Mouse (Mus musculus) heart, adult 2 months (tissue): ENCODE data around the gene Ppp2r5d.

Source experiments
- CTCF ChIP-seq: fragments of 200-600 bp; IDR thresholded peaks from 2 replicates; pipeline ENCODE4 v1.8.1; 2022; ENCODE audit warnings: antibody characterized with exemption, mild to moderate bottlenecking, moderate library complexity
- POLR2A ChIP-seq: fragments of 200-500 bp; IDR thresholded peaks from 2 replicates; pipeline ENCODE4 v1.6.1; 2011; ENCODE audit warnings: mild to moderate bottlenecking, low read depth, low read length, control low read depth; ENCODE audit not compliant: insufficient read depth

GRCm38 (mm10) chr17:46644916-46645475 is 59.9 kb downstream of the Ppp2r5d start:
- TF ChIP-seq CTCF = no peak
- no peak; the same call in 1 of the 2 replicates for TF ChIP-seq POLR2A
